Mouse (Mus musculus): ENCODE measurements around the gene Tmem131l. TPM values are rescaled to one million over a fixed set of nuclear protein-coding genes. Genes with fewer than 3 reads are reported as not detected.

Gene Tmem131l
- total RNA-seq (2021) = 10 to 100 TPM; 34.6 to 40.3 TPM

GRCm38 (mm10) chr3:84039646-84040475 lies at the start of gene Tmem131l:
Tmem131l (minus strand) TSS chr3:84040175.
- DNase-seq (ENCODE audit: extremely low spot score in 1 of 2, low spot score in 2 of 2) = peak; percentile 59 to 90
- intact Hi-C loops (cut with DNase I) = loop anchor here (5.0 to 10.0 kb wide), 3 partner anchors 82 to 115 kb away; partner anchors contain the start of gene Mnd1

GRCm38 (mm10) chr3:84086921-84087320 lies 46.9 kb upstream of the Tmem131l start:
- DNase-seq (ENCODE audit: extremely low spot score in 1 of 2, low spot score in 2 of 2) = no peak
- intact Hi-C loops (cut with DNase I) = no loop called here

- intact Hi-C loops (cut with DNase I) = no loop called here
- no peak for DNase-seq (ENCODE audit: extremely low spot score in 1 of 2, low spot score in 2 of 2)
Measured at GRCm38 (mm10) chr3:84086337-84086736, 46.4 kb upstream of the Tmem131l start.

- no peak for DNase-seq (ENCODE audit: extremely low spot score in 1 of 2, low spot score in 2 of 2)
- intact Hi-C loops (cut with DNase I) = no loop called here
Measured at GRCm38 (mm10) chr3:84085429-84085828, 45.5 kb upstream of the Tmem131l start.

- intact Hi-C loops (cut with DNase I) = no loop called here
- DNase-seq (ENCODE audit: extremely low spot score in 1 of 2, low spot score in 2 of 2) = no peak
Measured at GRCm38 (mm10) chr3:84081208-84081722, 41.3 kb upstream of the Tmem131l start.

GRCm38 (mm10) chr3:84080074-84080473 lies 40.1 kb upstream of the Tmem131l start:
- DNase-seq (ENCODE audit: extremely low spot score in 1 of 2, low spot score in 2 of 2) = no peak
- intact Hi-C loops (cut with DNase I) = no loop called here

- no peak for DNase-seq (ENCODE audit: extremely low spot score in 1 of 2, low spot score in 2 of 2)
- intact Hi-C loops (cut with DNase I) = no loop called here
Measured at GRCm38 (mm10) chr3:84077505-84077904, 37.5 kb upstream of the Tmem131l start.

- intact Hi-C loops (cut with DNase I) = no loop called here
- no peak for DNase-seq (ENCODE audit: extremely low spot score in 1 of 2, low spot score in 2 of 2)
Measured at GRCm38 (mm10) chr3:84076543-84077332, 36.8 kb upstream of the Tmem131l start.

- intact Hi-C loops (cut with DNase I) = no loop called here
- DNase-seq (ENCODE audit: extremely low spot score in 1 of 2, low spot score in 2 of 2) = no peak
Measured at GRCm38 (mm10) chr3:84075516-84075915, 35.5 kb upstream of the Tmem131l start.

GRCm38 (mm10) chr3:84074777-84075176 lies 34.8 kb upstream of the Tmem131l start:
- no peak for DNase-seq (ENCODE audit: extremely low spot score in 1 of 2, low spot score in 2 of 2)
- intact Hi-C loops (cut with DNase I) = no loop called here

GRCm38 (mm10) chr3:84071641-84072040 lies 31.7 kb upstream of the Tmem131l start:
- DNase-seq (ENCODE audit: extremely low spot score in 1 of 2, low spot score in 2 of 2) = no peak
- intact Hi-C loops (cut with DNase I) = no loop called here

GRCm38 (mm10) chr3:84070811-84071210 lies 30.8 kb upstream of the Tmem131l start:
- intact Hi-C loops (cut with DNase I) = no loop called here
- DNase-seq (ENCODE audit: extremely low spot score in 1 of 2, low spot score in 2 of 2) = no peak

GRCm38 (mm10) chr3:84068831-84069709 lies 29.1 kb upstream of the Tmem131l start:
- no peak for DNase-seq (ENCODE audit: extremely low spot score in 1 of 2, low spot score in 2 of 2)
- intact Hi-C loops (cut with DNase I) = no loop called here

- intact Hi-C loops (cut with DNase I) = no loop called here
- DNase-seq (ENCODE audit: extremely low spot score in 1 of 2, low spot score in 2 of 2) = no peak
Measured at GRCm38 (mm10) chr3:84065825-84066224, 25.9 kb upstream of the Tmem131l start.

GRCm38 (mm10) chr3:84063369-84063914 lies 23.5 kb upstream of the Tmem131l start:
- intact Hi-C loops (cut with DNase I) = no loop called here
- DNase-seq (ENCODE audit: extremely low spot score in 1 of 2, low spot score in 2 of 2) = no peak

- intact Hi-C loops (cut with DNase I) = no loop called here
Measured at GRCm38 (mm10) chr3:84061523-84062453, 21.8 kb upstream of the Tmem131l start.

GRCm38 (mm10) chr3:84060946-84061345 lies 21.0 kb upstream of the Tmem131l start:
- no peak for DNase-seq (ENCODE audit: extremely low spot score in 1 of 2, low spot score in 2 of 2)
- intact Hi-C loops (cut with DNase I) = no loop called here

More at GRCm38 (mm10) chr3:84061523-84062453, 21.8 kb upstream of the Tmem131l start:
- no peak for DNase-seq (ENCODE audit: extremely low spot score in 1 of 2, low spot score in 2 of 2)
